Mouse (Mus musculus): ENCODE results near the gene Fetub. TPM values are rescaled to one million over a fixed set of nuclear protein-coding genes. Genes with fewer than 3 reads are reported as not detected.
A peak's percentile ranks its signal among the peaks of the same experiment; 100 is the strongest.

The Fetub gene
- polyA plus RNA-seq (2015; fragmentation: Nextera tagmentation; extraction: Ambion mirVana): not detected in 2 replicates

- no peak within 1 kb of the TSS for H3K27ac ChIP-seq (ENCODE audit: low read length)
- no peak within 1 kb of the TSS for H3K4me2 ChIP-seq (ENCODE audit: low read length)
- no peak within 1 kb of the TSS for H3K4me3 ChIP-seq (replicated peaks; ENCODE audit: low read length)
- no peaks in the 10 kb centered on the region for H3K36me3 ChIP-seq (ENCODE audit: control insufficient read depth, insufficient read depth)
- H3K9ac ChIP-seq (replicated peaks; ENCODE audit: low read depth, low read length): no peak within 1 kb of the TSS
- H3K4me1 ChIP-seq (replicated peaks; ENCODE audit: control insufficient read depth, insufficient read depth, low read length): no peaks in the 10 kb centered on the region
- no peaks in the 10 kb centered on the region for H3K27me3 ChIP-seq (replicated peaks; ENCODE audit: control insufficient read depth, insufficient read depth, low read length)
- no peak for ATAC-seq
- H3K9me3 ChIP-seq (ENCODE audit: control insufficient read depth, low read length): no peaks in the 10 kb centered on the region
- 76% methylated on average over 5 of the region's 5 CpGs for WGBS
These were observed at the start of gene Fetub for GRCm38 (mm10) chr16:22918034-22918433. Gene Fetub, plus strand, starts transcription at chr16:22918334.

- H3K36me3 ChIP-seq (ENCODE audit: control insufficient read depth, insufficient read depth): peaks cover 30% of the 10 kb centered on the region
- H3K9ac ChIP-seq (replicated peaks; ENCODE audit: low read depth, low read length): no peak overlapping the region
- no peak for ATAC-seq
- H3K27ac ChIP-seq (ENCODE audit: low read length): no peak overlapping the region
- WGBS: 93% methylated on average over 8 of the region's 8 CpGs
- H3K27me3 ChIP-seq (replicated peaks; ENCODE audit: control insufficient read depth, insufficient read depth, low read length): no peaks in the 10 kb centered on the region
- H3K4me3 ChIP-seq (replicated peaks; ENCODE audit: low read length): no peak overlapping the region
- no peaks in the 10 kb centered on the region for H3K9me3 ChIP-seq (ENCODE audit: control insufficient read depth, low read length)
- no peaks in the 10 kb centered on the region for H3K4me1 ChIP-seq (replicated peaks; ENCODE audit: control insufficient read depth, insufficient read depth, low read length)
- no peak overlapping the region for H3K4me2 ChIP-seq (ENCODE audit: low read length)
These were observed 45.7 kb upstream of the Fetub start for GRCm38 (mm10) chr16:22872397-22872796.

DNA sequence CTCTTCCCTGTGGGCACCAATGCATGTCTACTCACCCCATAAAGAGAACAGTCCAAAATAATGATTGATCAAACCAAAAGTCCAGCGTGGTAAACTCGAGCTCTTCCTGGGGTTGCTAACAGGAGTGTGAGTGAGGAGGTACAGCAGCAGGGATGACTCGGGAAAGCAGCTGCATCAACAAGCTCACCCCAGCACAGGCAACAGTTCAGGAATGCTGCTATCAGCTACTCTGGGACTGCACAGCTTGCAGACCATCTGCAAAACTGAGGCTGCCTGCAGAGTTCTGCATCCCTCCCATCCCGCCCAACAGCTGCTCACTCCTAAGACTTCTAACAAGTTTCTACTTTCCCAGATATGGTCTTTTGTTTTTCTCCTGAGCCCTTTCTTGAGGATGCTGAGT lies 44.8 kb upstream of the Fetub start:
- no peaks in the 10 kb centered on the region for H3K27me3 ChIP-seq (replicated peaks; ENCODE audit: control insufficient read depth, insufficient read depth, low read length)
- no peak overlapping the region for H3K4me2 ChIP-seq (ENCODE audit: low read length)
- H3K27ac ChIP-seq (ENCODE audit: low read length): no peak overlapping the region
- 0 out of 2 replicates have a peak, but pooled peaks cover 2% of the 10 kb centered on the region for H3K4me1 ChIP-seq (replicated peaks; ENCODE audit: control insufficient read depth, insufficient read depth, low read length)
- no peak overlapping the region for H3K9ac ChIP-seq (replicated peaks; ENCODE audit: low read depth, low read length)
- no peak for ATAC-seq
- peaks cover 26% of the 10 kb centered on the region for H3K36me3 ChIP-seq (ENCODE audit: control insufficient read depth, insufficient read depth)
- no peaks in the 10 kb centered on the region for H3K9me3 ChIP-seq (ENCODE audit: control insufficient read depth, low read length)
- H3K4me3 ChIP-seq (replicated peaks; ENCODE audit: low read length): no peak overlapping the region
- 84% methylated on average over 4 of the region's 4 CpGs for whole genome bisulfite sequencing

- WGBS: 51% methylated on average over 9 of the region's 9 CpGs
- Histone ChIP-seq H3K4me2 (ENCODE audit: low read length) (no peak overlapping the region), H3K9me3 (ENCODE audit: control insufficient read depth, low read length) (no peaks in the 10 kb centered on the region), H3K9ac (replicated peaks; ENCODE audit: low read depth, low read length) (no peak overlapping the region), H3K27ac (ENCODE audit: low read length) (no peak overlapping the region), H3K36me3 (ENCODE audit: control insufficient read depth, insufficient read depth) (peaks cover 13% of the 10 kb centered on the region; the same call in 1 of the 2 replicates), H3K27me3 (replicated peaks; ENCODE audit: control insufficient read depth, insufficient read depth, low read length) (no peaks in the 10 kb centered on the region), H3K4me1 (replicated peaks; ENCODE audit: control insufficient read depth, insufficient read depth, low read length) (0 out of 2 replicates have a peak, but pooled peaks cover 2% of the 10 kb centered on the region), H3K4me3 (replicated peaks; ENCODE audit: low read length) (no peak overlapping the region)
- no peak for ATAC-seq
These were observed 41.7 kb upstream of the Fetub start for GRCm38 (mm10) chr16:22876218-22877043.

DNA sequence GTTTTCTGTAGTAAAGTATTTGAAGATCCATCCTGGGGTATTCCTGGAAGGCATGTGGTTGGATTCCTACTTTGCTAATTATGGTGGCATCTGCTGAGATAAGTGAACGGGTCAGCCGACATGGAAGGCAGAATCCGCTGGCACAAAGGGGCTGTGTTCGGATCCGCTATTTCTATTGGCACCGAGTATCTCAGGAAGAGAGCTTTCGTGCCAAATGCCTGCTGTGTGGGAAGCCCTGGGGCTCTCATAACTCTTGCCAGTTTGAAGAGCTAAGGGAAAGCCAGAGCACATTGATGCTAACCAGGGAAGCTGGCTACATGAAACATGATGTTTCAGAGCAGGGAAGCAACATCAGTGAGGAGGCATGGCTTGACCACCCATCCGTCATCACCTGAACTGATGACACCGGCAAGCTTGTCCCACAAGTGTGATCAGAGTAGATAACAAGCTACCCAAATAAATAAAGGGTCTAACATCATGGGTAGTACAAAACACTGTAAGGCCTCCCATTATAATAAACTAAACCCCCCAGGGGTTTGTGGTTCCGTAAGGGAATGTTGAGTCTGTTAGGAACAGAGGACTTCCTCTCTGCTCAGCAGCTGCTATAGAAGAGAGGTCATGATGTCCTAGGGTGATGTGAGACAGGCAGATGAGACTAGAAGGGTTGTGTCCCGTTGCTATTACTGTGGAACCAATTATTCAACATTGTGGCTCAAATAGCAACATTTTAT lies 40.3 kb upstream of the Fetub start:
- Histone ChIP-seq H3K4me3 (replicated peaks; ENCODE audit: low read length) (no peak overlapping the region), H3K4me1 (replicated peaks; ENCODE audit: control insufficient read depth, insufficient read depth, low read length) (0 out of 2 replicates have a peak, but pooled peaks cover 2% of the 10 kb centered on the region), H3K9ac (replicated peaks; ENCODE audit: low read depth, low read length) (no peak overlapping the region), H3K9me3 (ENCODE audit: control insufficient read depth, low read length) (no peaks in the 10 kb centered on the region), H3K36me3 (ENCODE audit: control insufficient read depth, insufficient read depth) (peaks cover 2% of the 10 kb centered on the region; the same call in 1 of the 2 replicates), H3K4me2 (ENCODE audit: low read length) (no peak overlapping the region), H3K27me3 (replicated peaks; ENCODE audit: control insufficient read depth, insufficient read depth, low read length) (no peaks in the 10 kb centered on the region), H3K27ac (ENCODE audit: low read length) (no peak overlapping the region; the same call in 1 of the 2 replicates)
- ATAC-seq: peak; percentile 26; the same call in 1 of the 2 replicates
- WGBS: 62% methylated on average over 11 of the region's 11 CpGs

DNA sequence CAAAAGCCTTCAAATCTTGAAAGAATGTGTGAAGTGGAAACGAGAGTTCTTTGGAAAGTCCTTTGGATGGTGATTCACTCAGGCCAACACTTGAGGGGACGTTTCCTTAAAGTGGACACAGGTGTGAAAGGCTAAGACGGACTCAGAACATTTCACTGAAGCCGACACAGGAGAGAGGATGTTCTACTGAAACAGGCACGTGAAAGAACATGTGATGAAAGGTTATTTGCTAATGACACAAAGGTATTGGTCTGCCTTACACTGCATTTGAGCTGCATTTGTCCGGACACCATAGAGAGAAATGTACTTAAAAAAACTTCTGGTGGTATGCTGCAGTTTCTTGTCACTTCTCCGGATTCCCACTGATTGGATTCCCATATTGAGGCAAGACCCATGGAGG lies 39.4 kb upstream of the Fetub start:
- Histone ChIP-seq H3K27ac (ENCODE audit: low read length) (no peak overlapping the region), H3K4me1 (replicated peaks; ENCODE audit: control insufficient read depth, insufficient read depth, low read length) (0 out of 2 replicates have a peak, but pooled peaks cover 2% of the 10 kb centered on the region), H3K27me3 (replicated peaks; ENCODE audit: control insufficient read depth, insufficient read depth, low read length) (no peaks in the 10 kb centered on the region), H3K9ac (replicated peaks; ENCODE audit: low read depth, low read length) (no peak overlapping the region), H3K36me3 (ENCODE audit: control insufficient read depth, insufficient read depth) (no peaks in the 10 kb centered on the region), H3K9me3 (ENCODE audit: control insufficient read depth, low read length) (no peaks in the 10 kb centered on the region), H3K4me2 (ENCODE audit: low read length) (no peak overlapping the region), H3K4me3 (replicated peaks; ENCODE audit: low read length) (no peak overlapping the region)
- ATAC-seq: no peak
- WGBS: 70% methylated on average over 7 of the region's 7 CpGs

- no peak overlapping the region for H3K27ac ChIP-seq (ENCODE audit: low read length)
- H3K4me3 ChIP-seq (replicated peaks; ENCODE audit: low read length): no peak overlapping the region
- ATAC-seq: no peak
- H3K27me3 ChIP-seq (replicated peaks; ENCODE audit: control insufficient read depth, insufficient read depth, low read length): no peaks in the 10 kb centered on the region
- H3K4me2 ChIP-seq (ENCODE audit: low read length): no peak overlapping the region
- 56% methylated on average over 7 of the region's 7 CpGs for WGBS
- H3K4me1 ChIP-seq (replicated peaks; ENCODE audit: control insufficient read depth, insufficient read depth, low read length): 0 out of 2 replicates have a peak, but pooled peaks cover 2% of the 10 kb centered on the region
- H3K9me3 ChIP-seq (ENCODE audit: control insufficient read depth, low read length): no peaks in the 10 kb centered on the region
- H3K36me3 ChIP-seq (ENCODE audit: control insufficient read depth, insufficient read depth): no peaks in the 10 kb centered on the region
- H3K9ac ChIP-seq (replicated peaks; ENCODE audit: low read depth, low read length): no peak overlapping the region
These were observed 38.1 kb upstream of the Fetub start for GRCm38 (mm10) chr16:22879945-22880595.

GRCm38 (mm10) chr16:22880900-22881299 lies 37.2 kb upstream of the Fetub start:
- Histone ChIP-seq H3K9me3 (ENCODE audit: control insufficient read depth, low read length) (no peaks in the 10 kb centered on the region), H3K9ac (replicated peaks; ENCODE audit: low read depth, low read length) (no peak overlapping the region), H3K27ac (ENCODE audit: low read length) (no peak overlapping the region), H3K4me2 (ENCODE audit: low read length) (no peak overlapping the region), H3K4me3 (replicated peaks; ENCODE audit: low read length) (no peak overlapping the region), H3K27me3 (replicated peaks; ENCODE audit: control insufficient read depth, insufficient read depth, low read length) (no peaks in the 10 kb centered on the region), H3K4me1 (replicated peaks; ENCODE audit: control insufficient read depth, insufficient read depth, low read length) (0 out of 2 replicates have a peak, but pooled peaks cover 2% of the 10 kb centered on the region), H3K36me3 (ENCODE audit: control insufficient read depth, insufficient read depth) (no peaks in the 10 kb centered on the region)
- WGBS: 3% methylated on average over 6 of the region's 6 CpGs
- ATAC-seq: no peak

DNA sequence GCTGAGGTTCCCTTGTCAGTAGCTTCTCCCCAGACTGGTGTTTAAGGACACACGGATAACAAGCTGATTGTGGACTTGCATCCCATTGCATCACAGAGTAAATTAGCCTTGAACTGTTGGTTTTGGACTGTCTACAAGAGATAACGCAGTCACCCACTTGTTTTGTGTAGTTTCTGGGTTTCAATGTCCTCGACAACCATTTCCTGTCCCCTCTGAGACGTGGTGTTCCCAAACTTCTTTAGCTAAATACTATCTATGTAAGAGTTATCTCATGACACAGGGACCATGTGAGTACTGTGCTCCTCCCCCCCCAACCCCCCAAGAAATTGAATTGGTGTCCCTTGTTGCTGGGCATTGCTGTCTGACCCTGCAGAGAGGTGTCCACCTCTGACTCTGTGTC lies 36.6 kb upstream of the Fetub start:
- 0 out of 2 replicates have a peak, but pooled peaks cover 2% of the 10 kb centered on the region for H3K4me1 ChIP-seq (replicated peaks; ENCODE audit: control insufficient read depth, insufficient read depth, low read length)
- no peak overlapping the region for H3K27ac ChIP-seq (ENCODE audit: low read length)
- no peak for ATAC-seq
- 69% methylated on average over 4 of the region's 4 CpGs for WGBS
- no peaks in the 10 kb centered on the region for H3K9me3 ChIP-seq (ENCODE audit: control insufficient read depth, low read length)
- no peaks in the 10 kb centered on the region for H3K36me3 ChIP-seq (ENCODE audit: control insufficient read depth, insufficient read depth)
- H3K4me2 ChIP-seq (ENCODE audit: low read length): no peak overlapping the region
- no peak overlapping the region for H3K4me3 ChIP-seq (replicated peaks; ENCODE audit: low read length)
- H3K27me3 ChIP-seq (replicated peaks; ENCODE audit: control insufficient read depth, insufficient read depth, low read length): no peaks in the 10 kb centered on the region
- H3K9ac ChIP-seq (replicated peaks; ENCODE audit: low read depth, low read length): no peak overlapping the region

Measured in forebrain, embryonic 16.5 days (tissue).